Comparison of ENCODE assay signal across 8 mouse cellular contexts in genomic region chr1:90650781-90651437, GRCm38 (mm10). TPM values are rescaled to one million over a fixed set of nuclear protein-coding genes. Genes with fewer than 3 reads are reported as not detected.
DNase-seq lines count a peak whose midpoint lies in the region; TF ChIP-seq lines count a peak whose summit lies in the region.

No protein-coding gene starts in this region.

- H3K4me3 ChIP-seq in ES-Bruce4 (ENCODE audit: low read depth, low read length) = no peak overlapping the region
- no peak overlapping the region for H3K4me3 ChIP-seq in lung, adult 2 months (replicated peaks; ENCODE audit: extremely low read depth, low read depth, low read length)

- no peaks in the 10 kb centered on the region for H3K9me3 ChIP-seq in ES-Bruce4 (replicated peaks; ENCODE audit: control insufficient read depth, insufficient read depth, low read length, poor library complexity, severe bottlenecking)

- TF ChIP-seq POLR2A in ES-Bruce4 (IDR thresholded peaks at IDR 0.05; ENCODE audit: insufficient read depth, low read length) = no peak
- TF ChIP-seq POLR2A in lung, adult 2 months (IDR thresholded peaks at IDR 0.05; ENCODE audit: borderline replicate concordance, extremely low read depth, low read depth, low read length) = no peak

- H3K27me3 ChIP-seq in ES-Bruce4 (ENCODE audit: control insufficient read depth, insufficient read depth, low read length, poor library complexity, severe bottlenecking) = no peaks in the 10 kb centered on the region

- TF ChIP-seq EP300 in ES-Bruce4 (IDR thresholded peaks at IDR 0.05; ENCODE audit: insufficient read depth, low read depth, low read length) = no peak

- WGBS in lung, adult 2 months = 9% methylated on average over 4 of the region's 4 CpGs

- DNase-seq in cerebellum, adult 11-12 months = peak; percentile 15
- peak; percentile 89 for DNase-seq in forelimb bud, embryonic 11.5 days (ENCODE audit: low read depth, low spot score)
- DNase-seq in heart, postnatal 4 days = peak; percentile 88
- peak; percentile 58 to 65 for DNase-seq in layer of hippocampus, adult 8-10 months (ENCODE audit: low spot score in 2 of 2)
- DNase-seq in lung, adult 2 months = peak; percentile 64
- peak; percentile 66 for DNase-seq in ovary, postnatal 36 days (ENCODE audit: low spot score)
- peak; percentile 64 to 71 for DNase-seq in thymus, postnatal 36 days

- peak; percentile 79 for TF ChIP-seq CTCF in ES-Bruce4 (IDR thresholded peaks at IDR 0.05; ENCODE audit: low read depth, low read length)
- TF ChIP-seq CTCF in lung, adult 2 months (IDR thresholded peaks at IDR 0.05; ENCODE audit: insufficient read depth, low read length) = peak; percentile 86

- H3K4me1 ChIP-seq in ES-Bruce4 (ENCODE audit: control insufficient read depth, insufficient read depth, low read length) = no peaks in the 10 kb centered on the region
- H3K4me1 ChIP-seq in lung, adult 2 months (ENCODE audit: control insufficient read depth, insufficient read depth, low read length) = 0 out of 2 replicates have a peak, but pooled peaks cover 6% of the 10 kb centered on the region

- no peak overlapping the region for H3K9ac ChIP-seq in ES-Bruce4 (ENCODE audit: low read depth, poor library complexity, severe bottlenecking)

- H3K27ac ChIP-seq in ES-Bruce4 (ENCODE audit: insufficient read depth, low read length) = no peak overlapping the region

- H3K36me3 ChIP-seq in ES-Bruce4 (ENCODE audit: control insufficient read depth, insufficient read depth, low read length, poor library complexity, severe bottlenecking) = no peaks in the 10 kb centered on the region

RNA-seq across cellular contexts. Expression of gene Cops8, which starts 48.1 kb away (rescaled TPM):
- 104 and 122 TPM in 2 replicates for polyA plus RNA-seq in ES-Bruce4 (2011; ENCODE audit: insufficient read depth, insufficient read length, low read depth, missing spikeins)
- total RNA-seq in heart, postnatal 4 days (2021) = 10 to 100 TPM; 78.6 to 91.6 TPM
- total RNA-seq in layer of hippocampus, adult 8-10 months (2022) = 100 to 1,000 TPM; 106 to 151 (median 126) TPM
- polyA plus RNA-seq in lung, adult 2 months (2012; rRNA removed) = 39.8 and 58.0 TPM in 2 replicates

Comparison
In these comparisons a context has a peak if more than half of its experiments do, and no peak if none do; other contexts are left out.
1. DNase-seq: peak in every context shown above with its lines; median percentile 89 in forelimb bud, embryonic 11.5 days; 88 in heart, postnatal 4 days; 68 in thymus, postnatal 36 days; 66 in ovary, postnatal 36 days; 64 in lung, adult 2 months; 62 in layer of hippocampus, adult 8-10 months; 15 in cerebellum, adult 11-12 months.